Mouse (Mus musculus): ENCODE data around the gene Tmem131l. TPM values are rescaled to one million over a fixed set of nuclear protein-coding genes. Genes with fewer than 3 reads are reported as not detected.

The Tmem131l gene
- polyA plus RNA-seq, 1 experiment from 2014 or later: 22.4 TPM

GRCm38 (mm10) chr3:84005989-84006388, 34.0 kb downstream of the Tmem131l start:
- H3K27me3 ChIP-seq (ENCODE audit: insufficient read depth, low read length): no peaks in the 10 kb centered on the region
- ATAC-seq (replicated peaks; ENCODE audit: low FRiP score, low read depth): no peak
- H3K4me1 ChIP-seq (replicated peaks; ENCODE audit: insufficient read depth, low read length): peaks cover 9% of the 10 kb centered on the region
- no peaks in the 10 kb centered on the region for H3K9me3 ChIP-seq (replicated peaks; ENCODE audit: low read length)
- no peak overlapping the region for H3K9ac ChIP-seq (ENCODE audit: low read depth, low read length)
- H3K4me2 ChIP-seq (ENCODE audit: low read length): no peak overlapping the region
- no peak for TF ChIP-seq CTCF (IDR thresholded peaks at IDR 0.05; ENCODE audit: low read depth)
- H3K4me3 ChIP-seq (replicated peaks; ENCODE audit: low read depth, low read length): no peak overlapping the region
- no peaks in the 10 kb centered on the region for H3K36me3 ChIP-seq (ENCODE audit: insufficient read depth, low read length)
- no peak for DNase-seq (ENCODE audit: low spot score)
- WGBS: 86% methylated on average over 7 of the region's 7 CpGs
- no peak overlapping the region for H3K27ac ChIP-seq

- H3K9me3 ChIP-seq (replicated peaks; ENCODE audit: low read length): no peaks in the 10 kb centered on the region
- no peak overlapping the region for H3K27ac ChIP-seq
- DNase-seq (ENCODE audit: low spot score): peak; percentile 92
- no peaks in the 10 kb centered on the region for H3K36me3 ChIP-seq (ENCODE audit: insufficient read depth, low read length)
- H3K9ac ChIP-seq (ENCODE audit: low read depth, low read length): no peak overlapping the region
- H3K4me1 ChIP-seq (replicated peaks; ENCODE audit: insufficient read depth, low read length): peaks cover 9% of the 10 kb centered on the region
- 0 out of 2 replicates have a peak, but pooled peaks have one; percentile 33 for ATAC-seq (replicated peaks; ENCODE audit: low FRiP score, low read depth)
- no peaks in the 10 kb centered on the region for H3K27me3 ChIP-seq (ENCODE audit: insufficient read depth, low read length)
- no peak overlapping the region for H3K4me2 ChIP-seq (ENCODE audit: low read length)
- no peak overlapping the region for H3K4me3 ChIP-seq (replicated peaks; ENCODE audit: low read depth, low read length)
- 11% methylated on average over 2 of the region's 2 CpGs for whole genome bisulfite sequencing
- no peak for TF ChIP-seq CTCF (IDR thresholded peaks at IDR 0.05; ENCODE audit: low read depth)
Measured at GRCm38 (mm10) chr3:84004330-84005090, 35.5 kb downstream of the Tmem131l start.

- Histone ChIP-seq H3K9me3 (replicated peaks; ENCODE audit: low read length) (no peaks in the 10 kb centered on the region), H3K4me2 (ENCODE audit: low read length) (no peak overlapping the region), H3K9ac (ENCODE audit: low read depth, low read length) (no peak overlapping the region), H3K27me3 (ENCODE audit: insufficient read depth, low read length) (no peaks in the 10 kb centered on the region), H3K36me3 (ENCODE audit: insufficient read depth, low read length) (no peaks in the 10 kb centered on the region), H3K4me3 (replicated peaks; ENCODE audit: low read depth, low read length) (no peak overlapping the region), H3K27ac (no peak overlapping the region), H3K4me1 (replicated peaks; ENCODE audit: insufficient read depth, low read length) (peaks cover 9% of the 10 kb centered on the region)
- peak; percentile 27; the same call in 1 of the 2 replicates for TF ChIP-seq CTCF (IDR thresholded peaks at IDR 0.05; ENCODE audit: low read depth)
- ATAC-seq (replicated peaks; ENCODE audit: low FRiP score, low read depth) (no peak), DNase-seq (ENCODE audit: low spot score) (no peak)
- WGBS: 37% methylated on average over 6 of the region's 6 CpGs
Measured at GRCm38 (mm10) chr3:84002433-84003090, 37.4 kb downstream of the Tmem131l start.

GRCm38 (mm10) chr3:83997563-83997962, 42.4 kb downstream of the Tmem131l start:
- no peak overlapping the region for H3K4me2 ChIP-seq (ENCODE audit: low read length)
- H3K27ac ChIP-seq: no peak overlapping the region
- no peaks in the 10 kb centered on the region for H3K36me3 ChIP-seq (ENCODE audit: insufficient read depth, low read length)
- H3K4me3 ChIP-seq (replicated peaks; ENCODE audit: low read depth, low read length): no peak overlapping the region
- H3K9me3 ChIP-seq (replicated peaks; ENCODE audit: low read length): no peaks in the 10 kb centered on the region
- ATAC-seq (replicated peaks; ENCODE audit: low FRiP score, low read depth) (no peak), DNase-seq (ENCODE audit: low spot score) (no peak)
- 63% methylated on average over 5 of the region's 5 CpGs for WGBS
- H3K9ac ChIP-seq (ENCODE audit: low read depth, low read length): no peak overlapping the region
- 0 out of 2 replicates have a peak, but pooled peaks cover 7% of the 10 kb centered on the region for H3K4me1 ChIP-seq (replicated peaks; ENCODE audit: insufficient read depth, low read length)
- no peak for TF ChIP-seq CTCF (IDR thresholded peaks at IDR 0.05; ENCODE audit: low read depth)
- no peaks in the 10 kb centered on the region for H3K27me3 ChIP-seq (ENCODE audit: insufficient read depth, low read length)

- TF ChIP-seq CTCF (IDR thresholded peaks at IDR 0.05; ENCODE audit: low read depth): no peak
- no peak overlapping the region for H3K4me3 ChIP-seq (replicated peaks; ENCODE audit: low read depth, low read length)
- ATAC-seq (replicated peaks; ENCODE audit: low FRiP score, low read depth): no peak
- H3K4me2 ChIP-seq (ENCODE audit: low read length): no peak overlapping the region
- WGBS: 80% methylated on average over 3 of the region's 3 CpGs
- no peaks in the 10 kb centered on the region for H3K36me3 ChIP-seq (ENCODE audit: insufficient read depth, low read length)
- no peak for DNase-seq (ENCODE audit: low spot score)
- 0 out of 2 replicates have a peak, but pooled peaks cover 4% of the 10 kb centered on the region for H3K4me1 ChIP-seq (replicated peaks; ENCODE audit: insufficient read depth, low read length)
- H3K9ac ChIP-seq (ENCODE audit: low read depth, low read length): no peak overlapping the region
- no peaks in the 10 kb centered on the region for H3K27me3 ChIP-seq (ENCODE audit: insufficient read depth, low read length)
- no peaks in the 10 kb centered on the region for H3K9me3 ChIP-seq (replicated peaks; ENCODE audit: low read length)
- H3K27ac ChIP-seq: no peak overlapping the region
Measured at GRCm38 (mm10) chr3:83997036-83997435, 42.9 kb downstream of the Tmem131l start.

GRCm38 (mm10) chr3:83996086-83996485, 43.9 kb downstream of the Tmem131l start:
- Histone ChIP-seq H3K36me3 (ENCODE audit: insufficient read depth, low read length) (no peaks in the 10 kb centered on the region), H3K9ac (ENCODE audit: low read depth, low read length) (no peak overlapping the region), H3K9me3 (replicated peaks; ENCODE audit: low read length) (no peaks in the 10 kb centered on the region), H3K27ac (no peak overlapping the region), H3K4me3 (replicated peaks; ENCODE audit: low read depth, low read length) (no peak overlapping the region), H3K4me2 (ENCODE audit: low read length) (no peak overlapping the region), H3K4me1 (replicated peaks; ENCODE audit: insufficient read depth, low read length) (0 out of 2 replicates have a peak, but pooled peaks cover 4% of the 10 kb centered on the region), H3K27me3 (ENCODE audit: insufficient read depth, low read length) (no peaks in the 10 kb centered on the region)
- ATAC-seq (replicated peaks; ENCODE audit: low FRiP score, low read depth) (no peak), DNase-seq (ENCODE audit: low spot score) (no peak)
- WGBS: 69% methylated on average over 6 of the region's 6 CpGs
- no peak for TF ChIP-seq CTCF (IDR thresholded peaks at IDR 0.05; ENCODE audit: low read depth)
